ENCODE assay signal across 8 mouse cellular contexts in genomic region chr7:19956341-19956781, GRCm38 (mm10). TPM values are rescaled to one million over a fixed set of nuclear protein-coding genes. Genes with fewer than 3 reads are reported as not detected.
DNase-seq lines count a peak whose midpoint lies in the region; ATAC-seq lines count a peak whose summit lies in the region.

No protein-coding gene starts in this region.

- H3K36me3 ChIP-seq in hindbrain, embryonic 16.5 days (ENCODE audit: control insufficient read depth, insufficient read depth, low read length): no peaks in the 10 kb centered on the region
- no peaks in the 10 kb centered on the region for H3K36me3 ChIP-seq in midbrain, embryonic 12.5 days

- no peak overlapping the region for H3K27ac ChIP-seq in hindbrain, embryonic 16.5 days (ENCODE audit: low read depth, low read length)
- H3K27ac ChIP-seq in midbrain, embryonic 12.5 days (replicated peaks): no peak overlapping the region

- ATAC-seq in hindbrain, embryonic 16.5 days: peak; percentile 45; the same call in 1 of the 2 replicates
- ATAC-seq in midbrain, embryonic 12.5 days (ENCODE audit: low FRiP score, low read depth): peak; percentile 52; the same call in 1 of the 2 replicates

- DNase-seq in NIH3T3 (ENCODE audit: low read depth): peak; percentile 98
- DNase-seq in cerebellum, adult 18-20 months: peak; percentile 76 to 83
- peak; percentile 90 for DNase-seq in forelimb bud, embryonic 11.5 days (ENCODE audit: low read depth, low spot score)
- peak; percentile 89 to 95 for DNase-seq in left cerebral cortex, adult 18-20 months (ENCODE audit: low spot score in 2 of 2)
- DNase-seq in right cerebral cortex, postnatal 36 days (ENCODE audit: low spot score in 2 of 2): peak; percentile 80 to 85
- peak; percentile 58 for DNase-seq in yolk sac, embryonic 10.5 days (ENCODE audit: low spot score)

- no peak overlapping the region for H3K9ac ChIP-seq in hindbrain, embryonic 16.5 days (ENCODE audit: low read depth, low read length)
- no peak overlapping the region for H3K9ac ChIP-seq in midbrain, embryonic 12.5 days (replicated peaks)

- 4% methylated on average over 7 of the region's 7 CpGs for WGBS in hindbrain, embryonic 16.5 days
- WGBS in midbrain, embryonic 12.5 days: 3% methylated on average over 7 of the region's 7 CpGs

- H3K4me3 ChIP-seq in hindbrain, embryonic 16.5 days (ENCODE audit: low read length): no peak overlapping the region
- no peak overlapping the region for H3K4me3 ChIP-seq in midbrain, embryonic 12.5 days

- no peaks in the 10 kb centered on the region for H3K9me3 ChIP-seq in hindbrain, embryonic 16.5 days (ENCODE audit: control insufficient read depth, low read length)
- no peaks in the 10 kb centered on the region for H3K9me3 ChIP-seq in midbrain, embryonic 12.5 days

- no peaks in the 10 kb centered on the region for H3K27me3 ChIP-seq in hindbrain, embryonic 16.5 days (replicated peaks; ENCODE audit: control insufficient read depth, insufficient read depth, low read length)
- H3K27me3 ChIP-seq in midbrain, embryonic 12.5 days: no peaks in the 10 kb centered on the region

- no peaks in the 10 kb centered on the region for H3K4me1 ChIP-seq in hindbrain, embryonic 16.5 days (ENCODE audit: control insufficient read depth, insufficient read depth, low read depth, low read length)
- H3K4me1 ChIP-seq in midbrain, embryonic 12.5 days: no peaks in the 10 kb centered on the region

- H3K4me2 ChIP-seq in hindbrain, embryonic 16.5 days (ENCODE audit: low read length): no peak overlapping the region
- H3K4me2 ChIP-seq in midbrain, embryonic 12.5 days (replicated peaks): no peak overlapping the region

RNA-seq across cellular contexts. Expression of gene Igsf23, which starts 5.8 kb away (rescaled TPM):
- not detected in 2 replicates for polyA plus RNA-seq in hindbrain, embryonic 16.5 days (2015; fragmentation: Nextera tagmentation; extraction: Ambion mirVana)
- total RNA-seq in left cerebral cortex, adult 18-20 months (2021): not detected
- not detected in 2 replicates for polyA plus RNA-seq in midbrain, embryonic 12.5 days (2016; fragmentation: Nextera tagmentation; extraction: Ambion mirVana)

RNA-seq across cellular contexts. Expression of gene Ceacam20, which starts 8.9 kb away (rescaled TPM):
- not detected in 2 replicates for polyA plus RNA-seq in hindbrain, embryonic 16.5 days (2015; fragmentation: Nextera tagmentation; extraction: Ambion mirVana)
- total RNA-seq in left cerebral cortex, adult 18-20 months (2021): not detected
- not detected in 2 replicates for polyA plus RNA-seq in midbrain, embryonic 12.5 days (2016; fragmentation: Nextera tagmentation; extraction: Ambion mirVana)

RNA-seq across cellular contexts. Expression of gene Nlrp9b, which starts 34.9 kb away (rescaled TPM):
- polyA plus RNA-seq in hindbrain, embryonic 16.5 days (2015; fragmentation: Nextera tagmentation; extraction: Ambion mirVana): not detected in 2 replicates
- total RNA-seq in left cerebral cortex, adult 18-20 months (2021): not detected
- polyA plus RNA-seq in midbrain, embryonic 12.5 days (2016; fragmentation: Nextera tagmentation; extraction: Ambion mirVana): not detected in 2 replicates

RNA-seq across cellular contexts. Expression of gene Pvr, which starts 35.4 kb away (rescaled TPM):
- 9.6 and 10.8 TPM in 2 replicates for polyA plus RNA-seq in hindbrain, embryonic 16.5 days (2015; fragmentation: Nextera tagmentation; extraction: Ambion mirVana)
- 10 to 100 TPM; 13.0 to 15.7 TPM for total RNA-seq in left cerebral cortex, adult 18-20 months (2021)
- 3.4 and 3.7 TPM in 2 replicates for polyA plus RNA-seq in midbrain, embryonic 12.5 days (2016; fragmentation: Nextera tagmentation; extraction: Ambion mirVana)
